Mouse (Mus musculus) thymus, postnatal 25 days (tissue): ENCODE results near the gene Mrpl43.

Experiments used
- DNase-seq: peaks from one replicate; pipeline ENCODE4 v3.0.0; 2022

The Mrpl43 gene

DNA sequence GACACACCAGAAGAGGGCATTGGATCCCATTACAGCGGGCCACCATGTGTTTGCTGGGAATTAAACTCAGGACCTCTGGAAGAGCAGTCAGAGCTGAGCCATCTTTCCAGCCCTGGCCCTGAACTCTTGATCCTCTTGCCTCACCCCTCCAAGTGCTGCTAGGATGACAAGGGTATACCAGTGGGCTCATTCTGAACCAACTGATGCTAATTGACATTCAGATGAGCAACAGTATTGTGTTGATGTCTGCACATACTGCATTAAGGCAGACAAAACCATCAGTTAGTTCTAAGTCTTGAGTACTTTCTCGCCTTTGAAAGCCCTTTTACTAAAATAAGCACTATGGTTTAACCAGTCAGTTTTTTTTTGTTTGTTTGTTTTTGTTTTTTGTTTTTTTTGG is 46.6 kb downstream of the Mrpl43 start:
- no peak for DNase-seq
